Mouse (Mus musculus): ENCODE measurements around the gene Zfand3. TPM values are rescaled to one million over a fixed set of nuclear protein-coding genes. Genes with fewer than 3 reads are reported as not detected.

Gene Zfand3
- polyA plus RNA-seq, 1 experiment: 158 TPM

DNA sequence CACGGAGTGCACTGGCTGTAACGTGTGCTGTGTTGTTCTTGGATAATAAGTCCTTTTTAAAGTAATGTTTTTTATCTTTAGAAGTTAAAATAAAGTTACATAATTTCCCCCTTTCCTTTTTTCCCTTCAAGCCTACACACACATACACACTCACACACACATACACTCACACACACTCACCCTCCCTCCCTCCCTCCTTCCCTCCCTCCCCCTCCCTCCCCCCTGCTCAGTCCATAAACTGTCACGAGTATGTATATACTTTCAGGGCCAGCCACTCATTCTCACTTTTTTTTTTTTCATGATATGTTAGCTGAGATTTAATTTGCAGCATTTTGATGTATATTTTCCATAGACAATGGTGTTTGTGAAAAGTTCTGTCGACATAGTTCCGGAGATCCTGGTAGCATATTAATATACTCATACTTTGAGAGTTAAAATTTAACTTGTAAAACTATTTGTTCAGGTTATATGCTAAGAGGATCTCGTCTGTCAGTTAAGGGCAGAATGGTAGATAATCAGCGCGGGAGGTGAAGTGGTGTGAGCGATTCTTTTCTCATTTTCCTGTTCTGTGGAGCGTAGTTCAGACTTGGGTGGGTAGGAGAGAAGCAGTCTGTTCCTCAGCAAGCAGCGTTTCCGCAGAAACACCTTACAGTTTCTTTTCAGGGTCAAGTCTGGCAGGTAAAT is 14.5 kb downstream of the Zfand3 start:
- no peak overlapping the region for H3K27ac ChIP-seq (ENCODE audit: insufficient read depth, low read length)

DNA sequence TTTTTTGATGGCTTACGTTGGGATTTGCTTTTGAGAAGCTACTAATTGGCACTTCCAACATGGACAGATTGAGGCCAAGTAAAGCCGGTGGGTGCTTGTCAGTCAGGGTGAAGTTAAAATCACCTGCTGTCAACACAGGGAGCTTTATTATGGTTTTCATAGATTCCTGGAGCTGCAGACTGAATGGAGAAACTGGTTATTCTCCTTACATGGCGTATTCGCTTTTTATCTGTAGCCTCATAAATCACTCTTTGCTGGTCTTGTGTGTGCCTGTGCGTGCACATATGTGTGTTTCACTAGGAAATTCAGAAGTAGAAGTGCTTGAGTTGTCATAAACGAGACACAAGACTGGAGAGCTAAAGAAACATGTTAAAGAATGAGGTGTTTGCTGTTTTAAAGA is 15.4 kb downstream of the Zfand3 start:
- H3K27ac ChIP-seq (ENCODE audit: insufficient read depth, low read length): no peak overlapping the region
- H3K4me3 ChIP-seq (ENCODE audit: insufficient read depth, low read length): no peak overlapping the region
- H3K4me1 ChIP-seq (ENCODE audit: control insufficient read depth, insufficient read depth, low read length): peaks cover 6% of the 10 kb centered on the region; the same call in 1 of the 2 replicates
- TF ChIP-seq POLR2A (IDR thresholded peaks at IDR 0.05; ENCODE audit: low read depth, low read length) (no peak), CTCF (IDR thresholded peaks at IDR 0.05; ENCODE audit: borderline replicate concordance, insufficient read depth, low read length) (no peak)

More for the DNA sequence above, 14.5 kb downstream of the Zfand3 start:
- TF ChIP-seq POLR2A (IDR thresholded peaks at IDR 0.05; ENCODE audit: low read depth, low read length): no peak
- no peak for TF ChIP-seq CTCF (IDR thresholded peaks at IDR 0.05; ENCODE audit: borderline replicate concordance, insufficient read depth, low read length)
- peaks cover 6% of the 10 kb centered on the region; the same call in 1 of the 2 replicates for H3K4me1 ChIP-seq (ENCODE audit: control insufficient read depth, insufficient read depth, low read length)
- H3K4me3 ChIP-seq (ENCODE audit: insufficient read depth, low read length): no peak overlapping the region

DNA sequence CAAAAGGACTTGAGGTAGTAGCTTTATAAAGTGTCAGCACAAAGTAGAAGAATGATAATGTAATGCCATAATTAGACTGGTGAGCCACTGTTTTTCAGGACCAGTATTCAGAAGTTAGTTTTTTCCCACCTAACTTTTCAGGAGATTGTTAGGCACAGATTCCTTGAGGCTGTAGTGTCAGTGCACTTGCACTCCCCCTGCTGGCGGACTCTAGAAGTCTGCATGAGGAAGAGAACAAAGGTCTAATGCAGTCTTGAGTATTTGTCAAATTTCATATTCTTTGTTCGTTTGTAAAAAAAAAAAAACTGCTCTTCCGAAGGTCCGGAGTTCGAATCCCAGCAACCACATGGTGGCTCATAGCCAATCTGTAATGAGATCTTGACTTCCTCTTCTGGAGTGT is 20.1 kb downstream of the Zfand3 start:
- Histone ChIP-seq H3K4me3 (ENCODE audit: insufficient read depth, low read length) (no peak overlapping the region), H3K27ac (ENCODE audit: insufficient read depth, low read length) (no peak overlapping the region), H3K4me1 (ENCODE audit: control insufficient read depth, insufficient read depth, low read length) (peaks cover 26% of the 10 kb centered on the region)
- TF ChIP-seq POLR2A (IDR thresholded peaks at IDR 0.05; ENCODE audit: low read depth, low read length) (no peak), CTCF (IDR thresholded peaks at IDR 0.05; ENCODE audit: borderline replicate concordance, insufficient read depth, low read length) (peak; percentile 50; the same call in 1 of the 2 replicates)

DNA sequence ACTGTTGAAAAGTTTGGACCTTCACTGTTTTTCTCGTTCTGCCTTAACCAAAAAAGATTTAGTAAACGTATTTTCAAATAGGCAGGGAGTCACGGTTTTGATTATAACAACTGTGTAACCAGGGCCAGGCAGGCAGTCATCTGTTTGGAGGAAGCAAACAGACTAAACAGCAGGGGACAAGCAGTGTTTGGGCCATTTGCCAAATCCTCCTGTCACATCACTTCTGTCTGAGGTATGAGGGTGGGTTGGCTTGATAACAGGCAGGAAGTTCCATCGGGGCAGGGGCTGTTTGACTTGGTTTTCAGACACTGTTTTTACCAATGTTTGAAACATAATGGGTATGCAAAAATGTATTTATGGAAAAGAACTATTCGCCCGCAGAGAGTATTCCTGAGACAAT is 22.1 kb downstream of the Zfand3 start:
- H3K27ac ChIP-seq (ENCODE audit: insufficient read depth, low read length): 0 out of 2 replicates have a peak overlapping the region, but pooled peaks have one; percentile 14
- no peak overlapping the region for H3K4me3 ChIP-seq (ENCODE audit: insufficient read depth, low read length)
- TF ChIP-seq POLR2A (IDR thresholded peaks at IDR 0.05; ENCODE audit: low read depth, low read length) (no peak), CTCF (IDR thresholded peaks at IDR 0.05; ENCODE audit: borderline replicate concordance, insufficient read depth, low read length) (no peak)
- H3K4me1 ChIP-seq (ENCODE audit: control insufficient read depth, insufficient read depth, low read length): peaks cover 25% of the 10 kb centered on the region

DNA sequence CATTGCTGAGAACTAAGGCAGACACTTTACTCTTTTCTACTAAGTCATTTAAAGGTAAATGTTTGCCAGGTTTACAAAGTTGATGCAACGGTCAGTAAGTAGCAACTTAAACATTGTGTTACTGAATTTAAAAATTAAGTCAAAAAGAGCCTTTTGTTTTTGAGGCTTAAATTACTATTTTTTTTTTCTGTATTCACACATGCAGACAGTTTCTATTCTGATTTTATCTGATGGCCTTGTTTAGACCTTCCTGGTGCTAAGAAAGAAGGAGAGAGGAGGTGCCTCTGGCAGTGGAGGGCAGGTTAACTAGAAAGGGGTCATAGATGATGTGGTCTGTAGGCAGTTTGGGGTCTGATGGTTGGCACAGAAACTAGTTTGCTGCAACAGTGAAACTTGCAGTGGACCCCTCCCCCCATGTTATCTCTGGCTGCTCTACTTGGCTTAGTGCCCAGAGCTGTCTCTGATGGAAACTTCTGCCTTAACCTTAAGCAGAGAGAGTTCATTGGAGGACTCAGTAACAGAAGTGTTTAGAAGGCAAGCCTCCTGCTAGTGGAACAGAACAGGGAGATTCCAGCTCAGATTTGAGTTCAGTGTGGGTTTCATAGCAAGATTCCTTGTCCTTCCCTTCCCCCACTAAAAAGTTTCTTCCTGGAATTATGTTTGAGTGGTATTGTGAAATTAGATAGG is 23.0 kb downstream of the Zfand3 start:
- TF ChIP-seq CTCF (IDR thresholded peaks at IDR 0.05; ENCODE audit: borderline replicate concordance, insufficient read depth, low read length) (no peak), POLR2A (IDR thresholded peaks at IDR 0.05; ENCODE audit: low read depth, low read length) (no peak)
- Histone ChIP-seq H3K4me1 (ENCODE audit: control insufficient read depth, insufficient read depth, low read length) (peaks cover 25% of the 10 kb centered on the region), H3K27ac (ENCODE audit: insufficient read depth, low read length) (peak overlapping the region; percentile 19; the same call in 1 of the 2 replicates), H3K4me3 (ENCODE audit: insufficient read depth, low read length) (no peak overlapping the region)

DNA sequence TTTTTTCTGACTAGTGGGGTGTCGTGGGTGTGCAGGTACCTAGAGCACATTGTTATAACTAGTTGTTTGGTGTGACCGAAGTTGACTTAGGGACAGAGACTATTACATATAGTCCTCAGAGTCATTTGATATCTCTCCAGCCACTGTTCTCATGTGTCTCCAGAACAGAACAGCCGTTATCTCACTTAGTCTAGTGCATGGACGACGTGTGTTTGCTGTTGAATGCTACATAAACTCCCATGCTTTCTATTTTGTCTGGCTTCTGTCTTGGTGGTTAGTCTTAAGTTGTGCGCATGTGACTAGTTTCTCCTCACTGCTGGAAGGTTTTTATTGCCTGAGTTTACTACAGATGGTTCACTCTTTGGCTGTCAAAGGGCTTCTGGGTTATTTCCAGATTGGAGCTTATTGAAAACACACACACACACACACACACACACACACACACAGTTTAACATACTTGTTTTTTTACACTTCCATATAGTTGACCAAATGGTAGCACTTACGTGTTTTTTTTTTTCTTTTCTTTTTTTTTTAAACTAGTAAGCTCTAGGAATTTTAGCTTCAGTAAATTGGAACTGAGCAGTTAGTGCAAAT is 25.2 kb downstream of the Zfand3 start:
- TF ChIP-seq POLR2A (IDR thresholded peaks at IDR 0.05; ENCODE audit: low read depth, low read length): no peak
- no peak for TF ChIP-seq CTCF (IDR thresholded peaks at IDR 0.05; ENCODE audit: borderline replicate concordance, insufficient read depth, low read length)
- H3K27ac ChIP-seq (ENCODE audit: insufficient read depth, low read length): no peak overlapping the region; the same call in 1 of the 2 replicates
- H3K4me1 ChIP-seq (ENCODE audit: control insufficient read depth, insufficient read depth, low read length): peaks cover 21% of the 10 kb centered on the region
- H3K4me3 ChIP-seq (ENCODE audit: insufficient read depth, low read length): no peak overlapping the region

DNA sequence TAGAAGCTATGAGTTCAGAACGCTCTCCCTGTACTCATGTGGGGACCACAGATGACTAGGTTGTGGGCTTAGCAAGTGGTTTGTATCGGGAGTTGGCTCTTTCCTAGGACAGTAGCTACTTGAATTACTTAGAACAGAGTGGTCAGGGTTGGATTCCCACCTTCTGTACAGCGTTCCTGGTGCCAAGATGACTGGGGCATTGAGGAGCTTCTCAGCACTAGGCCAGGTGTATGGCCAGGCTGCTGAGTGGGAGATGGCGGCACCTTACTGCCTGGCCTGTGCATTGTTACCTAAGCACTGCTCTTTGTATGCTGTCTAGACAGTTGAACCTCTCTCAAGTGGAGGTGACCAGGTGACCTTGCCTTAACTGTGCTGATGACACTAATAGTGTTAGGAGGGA is 28.3 kb downstream of the Zfand3 start:
- Histone ChIP-seq H3K27ac (ENCODE audit: insufficient read depth, low read length) (no peak overlapping the region), H3K4me1 (ENCODE audit: control insufficient read depth, insufficient read depth, low read length) (peaks cover 8% of the 10 kb centered on the region; the same call in 1 of the 2 replicates), H3K4me3 (ENCODE audit: insufficient read depth, low read length) (no peak overlapping the region)
- TF ChIP-seq CTCF (IDR thresholded peaks at IDR 0.05; ENCODE audit: borderline replicate concordance, insufficient read depth, low read length): no peak
- no peak for TF ChIP-seq POLR2A (IDR thresholded peaks at IDR 0.05; ENCODE audit: low read depth, low read length)

DNA sequence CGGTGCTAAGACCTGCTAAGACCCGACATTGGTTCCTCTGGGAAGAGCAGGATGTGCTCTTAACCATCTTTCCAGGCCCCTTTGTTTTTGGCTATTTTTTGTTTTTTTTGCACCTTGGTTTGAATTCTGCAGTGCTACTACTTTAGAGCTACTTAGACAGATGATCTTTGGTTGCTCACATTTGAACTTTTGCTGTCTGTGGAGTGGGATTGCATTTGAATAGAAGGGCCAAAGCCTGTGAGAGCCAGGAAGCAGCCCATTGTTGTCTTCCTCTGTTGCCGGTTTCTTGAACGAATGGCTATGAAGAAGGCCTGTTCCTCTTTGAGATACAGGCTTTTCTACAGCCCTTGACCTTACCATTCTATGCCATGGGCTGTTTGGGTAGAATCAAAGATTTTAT is 29.5 kb downstream of the Zfand3 start:
- H3K4me3 ChIP-seq (ENCODE audit: insufficient read depth, low read length): no peak overlapping the region
- TF ChIP-seq POLR2A (IDR thresholded peaks at IDR 0.05; ENCODE audit: low read depth, low read length) (no peak), CTCF (IDR thresholded peaks at IDR 0.05; ENCODE audit: borderline replicate concordance, insufficient read depth, low read length) (no peak)
- peaks cover 6% of the 10 kb centered on the region; the same call in 1 of the 2 replicates for H3K4me1 ChIP-seq (ENCODE audit: control insufficient read depth, insufficient read depth, low read length)
- H3K27ac ChIP-seq (ENCODE audit: insufficient read depth, low read length): no peak overlapping the region

DNA sequence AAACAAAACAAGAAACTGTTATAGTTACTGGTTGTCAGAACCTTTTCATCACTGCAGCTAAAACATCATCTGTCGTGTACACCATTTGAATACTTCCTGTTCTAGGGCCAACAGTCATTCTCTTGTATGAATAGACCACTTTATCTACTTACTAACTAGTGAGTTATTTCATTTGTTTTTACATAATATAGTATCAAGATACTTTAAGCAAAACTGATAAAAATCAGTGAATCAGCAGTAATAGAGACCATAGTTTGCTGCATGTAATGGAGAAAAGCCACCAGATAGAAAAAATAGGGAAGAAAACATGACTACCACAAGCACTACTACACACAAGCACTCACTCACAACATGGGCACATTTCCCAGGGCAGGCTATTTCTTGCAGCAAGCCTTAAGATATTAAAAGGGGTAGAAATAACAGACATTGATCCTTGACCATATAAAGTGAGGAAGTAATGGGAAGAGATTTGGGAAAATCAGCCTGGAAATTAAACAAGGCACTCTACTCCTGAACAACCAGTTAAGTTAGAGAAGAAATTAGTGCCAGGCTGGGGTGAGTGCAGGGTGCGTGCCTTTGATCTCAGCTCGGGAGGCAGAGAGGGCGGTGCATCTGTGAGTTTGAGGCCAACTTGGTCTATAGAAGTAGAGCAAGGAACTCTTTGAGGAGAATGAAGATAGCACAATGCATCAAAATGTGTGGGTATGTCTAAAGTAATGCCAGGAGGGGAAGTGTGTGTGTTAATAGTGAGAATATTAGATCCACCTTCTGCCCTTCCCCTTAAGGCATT is 30.9 kb downstream of the Zfand3 start:
- Histone ChIP-seq H3K27ac (ENCODE audit: insufficient read depth, low read length) (no peak overlapping the region), H3K4me3 (ENCODE audit: insufficient read depth, low read length) (no peak overlapping the region), H3K4me1 (ENCODE audit: control insufficient read depth, insufficient read depth, low read length) (no peaks in the 10 kb centered on the region)
- TF ChIP-seq CTCF (IDR thresholded peaks at IDR 0.05; ENCODE audit: borderline replicate concordance, insufficient read depth, low read length) (no peak), POLR2A (IDR thresholded peaks at IDR 0.05; ENCODE audit: low read depth, low read length) (no peak)
